Mouse (Mus musculus) myocyte (in vitro differentiated cells): ENCODE results near the gene Kcnmb3.

Experiments used
- MYOD1 ChIP-seq, 3 experiments: IDR thresholded peaks; one replicate each; pipeline ENCODE4 v1.6.1; 2011; ENCODE audit warnings: control low read depth in 2 of 3, low read depth in 2 of 3, mild to moderate bottlenecking in 2 of 3, moderate library complexity in 1 of 3; ENCODE audit not compliant: insufficient read length in 2 of 3, control insufficient read depth in 1 of 3
- MYOG ChIP-seq, 3 experiments: IDR thresholded peaks; one replicate each; pipeline ENCODE4 v1.6.1; 2011; ENCODE audit warnings: control low read depth in 2 of 3, low read depth in 2 of 3, mild to moderate bottlenecking in 2 of 3; ENCODE audit not compliant: insufficient read length in 2 of 3, control insufficient read depth in 1 of 3, insufficient read depth in 1 of 3
- POLR2A ChIP-seq: IDR thresholded peaks from one replicate; pipeline ENCODE4 v1.6.1; 2011; ENCODE audit warnings: low read depth, mild to moderate bottlenecking, control low read depth, moderate library complexity; ENCODE audit not compliant: insufficient read length
- POLR2AphosphoS2 ChIP-seq: IDR thresholded peaks from one replicate; pipeline ENCODE4 v1.6.1; 2011; ENCODE audit warnings: low read depth, control low read depth; ENCODE audit not compliant: insufficient read length
- REST ChIP-seq: IDR thresholded peaks from one replicate; pipeline ENCODE4 v1.6.1; 2011; ENCODE audit warnings: mild to moderate bottlenecking, control low read depth, moderate library complexity; ENCODE audit not compliant: insufficient read depth, insufficient read length
- USF1 ChIP-seq: IDR thresholded peaks from one replicate; pipeline ENCODE4 v1.6.1; 2011; ENCODE audit warnings: low read depth, mild to moderate bottlenecking, control low read depth, moderate library complexity

DNA sequence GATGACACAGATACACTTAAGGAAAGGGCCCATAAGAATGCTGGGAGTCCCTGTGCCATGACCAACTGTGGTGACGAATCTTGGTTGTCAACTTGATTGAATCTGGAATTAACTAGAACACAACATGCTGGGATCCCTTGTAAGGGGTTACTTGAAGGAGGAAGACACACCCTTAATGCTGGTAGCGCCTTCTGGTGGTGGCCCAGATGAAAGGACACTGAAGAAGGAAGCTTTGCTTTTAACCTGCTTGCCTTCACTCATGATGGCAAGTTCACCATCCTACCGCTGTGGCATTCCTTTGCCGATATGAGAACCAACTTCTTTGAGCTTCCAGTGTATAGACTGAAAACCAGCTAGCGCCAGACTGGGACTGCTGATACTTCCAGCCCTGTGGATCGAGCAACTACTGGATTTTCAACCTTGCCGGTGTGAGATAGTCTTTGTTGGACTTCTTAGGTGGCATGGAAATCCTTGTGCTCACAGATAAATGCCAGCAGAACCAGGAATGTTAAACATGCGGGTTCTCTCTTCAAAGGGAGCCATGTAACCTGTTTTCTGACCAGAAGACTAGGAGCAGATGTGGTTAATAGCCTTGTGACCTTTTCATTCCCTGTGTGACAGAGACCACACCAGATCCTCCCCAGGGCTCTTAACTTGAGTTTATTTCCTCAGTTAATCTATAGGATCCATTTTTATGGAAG, 2.5 kb upstream of the Kcnmb3 start:
- TF ChIP-seq MYOD1 (IDR thresholded peaks at IDR 0.05; ENCODE audit: control insufficient read depth in 1 of 3, insufficient read length in 2 of 3, low read depth in 2 of 3) (no peak), POLR2A (no peak), POLR2AphosphoS2 (no peak), MYOG (IDR thresholded peaks at IDR 0.05; ENCODE audit: control insufficient read depth in 1 of 3, insufficient read depth in 1 of 3, insufficient read length in 2 of 3, low read depth in 2 of 3) (no peak), REST (no peak), USF1 (no peak)
